Mouse (Mus musculus): ENCODE data around the gene Hoxd8.

DNA sequence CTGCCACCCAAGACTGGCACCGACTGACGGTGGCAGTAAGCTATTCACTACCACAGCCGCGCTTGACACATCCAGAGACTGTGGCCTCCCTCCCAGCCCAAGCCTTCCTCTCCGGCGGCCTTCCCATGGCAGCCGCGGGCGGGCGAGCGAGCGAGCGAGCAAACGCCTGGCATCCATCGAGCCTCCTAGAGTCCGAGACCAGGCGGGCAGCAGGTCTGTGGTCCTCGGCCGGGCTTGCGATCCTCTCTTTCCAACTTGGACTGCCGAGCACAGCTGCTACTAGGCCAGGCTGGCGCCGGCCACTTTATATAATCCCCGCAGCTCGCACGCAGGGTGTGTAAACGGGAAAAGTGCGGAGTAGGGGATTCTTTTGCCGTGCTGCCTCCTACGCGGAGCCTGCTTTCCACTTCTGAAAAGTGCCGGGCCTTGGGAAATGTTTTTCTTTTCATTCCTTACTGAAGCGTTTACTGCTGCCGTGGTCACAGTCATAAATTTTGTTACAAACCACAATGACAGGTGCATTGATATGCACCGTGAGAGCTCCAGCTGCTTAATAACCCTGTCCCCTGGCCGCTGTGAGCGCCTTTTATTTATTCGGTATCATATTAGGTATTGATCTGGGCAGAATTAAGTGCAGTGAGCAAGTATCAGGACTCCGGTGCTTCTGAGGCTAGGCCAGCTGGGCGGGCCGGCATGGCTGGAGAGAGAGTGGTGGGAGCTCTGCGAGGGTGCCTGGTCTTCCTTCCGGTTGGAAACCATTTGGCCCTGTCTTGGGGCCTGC, 36.1 kb downstream of the Hoxd8 start:
- TF ChIP-seq CTCF (IDR thresholded peaks at IDR 0.05; ENCODE audit: low read depth, low read length), result no peak
- TF ChIP-seq POLR2A (IDR thresholded peaks at IDR 0.05; ENCODE audit: extremely low read depth, insufficient read depth, low read length), result no peak

Data from liver, adult 2 months (tissue).